Mouse (Mus musculus) MEL (cell line): ENCODE measurements around the gene Ak5.

Source experiments
- CTCF ChIP-seq, 3 experiments: IDR thresholded peaks in 2 of 3; conservative IDR thresholded peaks in 1 of 3; 2 replicates each; pipeline ENCODE4 v1.5.1; 2011 to 2012; ENCODE audit warnings: low read length in 3 of 3, low read depth in 2 of 3, mild to moderate bottlenecking in 2 of 3, improper control_type of control experiment in 1 of 3, inconsistent platforms in 1 of 3, mixed read lengths in 1 of 3, moderate library complexity in 1 of 3; ENCODE audit not compliant: control insufficient read depth in 1 of 3, insufficient read depth in 1 of 3, poor library complexity in 1 of 3, severe bottlenecking in 1 of 3
- E2F4 ChIP-seq: IDR thresholded peaks from 2 replicates; pipeline ENCODE4 v1.6.1; 2011; ENCODE audit warnings: low read depth, low read length, improper control_type of control experiment, borderline replicate concordance
- GATA1 ChIP-seq: IDR thresholded peaks from 2 replicates; pipeline ENCODE4 v1.6.1; 2011; ENCODE audit warnings: low read depth, low read length, improper control_type of control experiment
- RCOR1 ChIP-seq: IDR thresholded peaks from 2 replicates; pipeline ENCODE4 v1.6.1; 2012; ENCODE audit warnings: low read depth, mild to moderate bottlenecking, inconsistent platforms, low read length, improper control_type of control experiment
- TAL1 ChIP-seq: IDR thresholded peaks from 2 replicates; pipeline ENCODE4 v1.6.1; 2012; ENCODE audit warnings: mild to moderate bottlenecking, inconsistent platforms, low read length, moderate library complexity, mixed read lengths
- TCF12 ChIP-seq: IDR thresholded peaks from 2 replicates; pipeline ENCODE4 v1.6.1; 2014; ENCODE audit warnings: low read depth, mild to moderate bottlenecking, inconsistent platforms, low read length, improper control_type of control experiment, moderate library complexity

DNA sequence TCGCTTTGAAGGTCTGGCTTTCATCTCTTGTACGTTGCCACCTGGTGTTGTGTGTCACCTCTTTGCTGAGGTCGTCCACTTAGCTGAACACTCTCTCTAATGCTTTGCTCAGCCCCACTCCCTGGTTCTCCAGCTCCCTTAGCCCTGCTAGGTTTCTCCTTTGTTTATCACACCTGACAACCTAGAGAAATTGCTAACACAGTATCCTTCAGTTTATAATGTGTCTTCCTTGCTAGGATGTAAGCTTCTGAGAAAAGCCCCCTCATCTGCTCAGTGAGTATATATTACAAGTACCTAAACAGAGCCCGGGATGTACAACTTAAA is 144.9 kb downstream of the Ak5 start:
- TF ChIP-seq TCF12 = no peak
- no peak for TF ChIP-seq TAL1
- no peak for TF ChIP-seq RCOR1
- TF ChIP-seq CTCF (IDR thresholded peaks at IDR 0.05 in 2 of 3, conservative IDR thresholded peaks at IDR 0.05 in 1 of 3; ENCODE audit: control insufficient read depth in 1 of 3, insufficient read depth in 1 of 3, low read depth in 2 of 3, low read length in 3 of 3, poor library complexity in 1 of 3, severe bottlenecking in 1 of 3) = no peak
- no peak for TF ChIP-seq E2F4
- no peak for TF ChIP-seq GATA1
